Mouse (Mus musculus) forebrain, embryonic 16.5 days (tissue): Measurements from ENCODE around the gene Fcer1g. TPM values are rescaled to one million over a fixed set of nuclear protein-coding genes. Genes with fewer than 3 reads are reported as not detected.

Source experiments
- ATAC-seq: fragments of 200-750 bp; cut with Nextera tagmentation; 2 replicates; pipeline ENCODE4 v1.8.0; 2017; ENCODE audit warnings: mild to moderate bottlenecking, moderate library complexity
- H3K27ac ChIP-seq: fragments of 300-500 bp; sonication (generic); 2 replicates; pipeline ENCODE4 v1.5.1; 2014; ENCODE audit warnings: low read length, control low read depth
- H3K27me3 ChIP-seq: fragments of 300-500 bp; sonication (generic); replicated peaks from 2 replicates; pipeline ENCODE4 v1.6.1; 2014; ENCODE audit warnings: low read length; ENCODE audit not compliant: control insufficient read depth, insufficient read depth
- H3K36me3 ChIP-seq: fragments of 300-500 bp; sonication (generic); 2 replicates; pipeline ENCODE4 v1.6.1; 2014; ENCODE audit not compliant: control insufficient read depth, insufficient read depth
- H3K4me1 ChIP-seq: fragments of 300-500 bp; sonication (generic); replicated peaks from 2 replicates; pipeline ENCODE4 v1.6.1; 2014; ENCODE audit warnings: low read length; ENCODE audit not compliant: control insufficient read depth, insufficient read depth
- H3K4me2 ChIP-seq: fragments of 300-500 bp; sonication (generic); 2 replicates; pipeline ENCODE4 v1.6.1; 2014; ENCODE audit warnings: mild to moderate bottlenecking, low read length, control low read depth
- H3K4me3 ChIP-seq: fragments of 300-500 bp; sonication (generic); replicated peaks from 2 replicates; pipeline ENCODE4 v1.5.1; 2014; ENCODE audit warnings: mild to moderate bottlenecking, low read length, control low read depth
- H3K9ac ChIP-seq: fragments of 300-500 bp; sonication (generic); replicated peaks from 2 replicates; pipeline ENCODE4 v1.6.1; 2014; ENCODE audit warnings: low read depth, low read length, control low read depth
- H3K9me3 ChIP-seq: fragments of 300-500 bp; sonication (generic); 2 replicates; pipeline ENCODE4 v1.6.1; 2016; ENCODE audit warnings: low read length; ENCODE audit not compliant: control insufficient read depth
- WGBS: fragments of 180-500 bp; shearing (Covaris S2); extraction: QIAGEN DNeasy Blood & Tissue Kit; methylation state at CpG from one replicate; pipeline ENCODE4 v1.1.7; 2014; 5-methylcytosine and 5-hydroxymethylcytosine counted together
- polyA plus RNA-seq: library from polyadenylated mRNA; unstranded; fragments of >200 nt; fragmentation: Nextera tagmentation; extraction: Ambion mirVana; gene quantifications from 2 replicates; pipeline ENCODE4 v1.2.1, GENCODE M21; 2015

Fcer1g gene
- polyA plus RNA-seq, 1 experiment from 2014 or later: 15.7 TPM

- Histone ChIP-seq H3K4me2 (peak overlapping the region; percentile 96), H3K9ac (peak overlapping the region; percentile 60), H3K9me3 (no peaks in the 10 kb centered on the region), H3K4me1 (peaks cover 18% of the 10 kb centered on the region), H3K27ac (no peak overlapping the region), H3K36me3 (no peaks in the 10 kb centered on the region), H3K27me3 (peaks cover 34% of the 10 kb centered on the region), H3K4me3 (peak overlapping the region; percentile 66)
- peak; percentile 21 for ATAC-seq
- 4% methylated on average over 20 of the region's 20 CpGs for WGBS
These were observed 38.9 kb downstream of the Fcer1g start for GRCm38 (mm10) chr1:171195046-171195822.

- no peak overlapping the region for H3K4me3 ChIP-seq
- 21% methylated on average over 11 of the region's 11 CpGs for WGBS
- H3K4me1 ChIP-seq: peaks cover 24% of the 10 kb centered on the region
- no peaks in the 10 kb centered on the region for H3K36me3 ChIP-seq
- H3K27me3 ChIP-seq: peaks cover 34% of the 10 kb centered on the region
- no peak for ATAC-seq
- no peak overlapping the region for H3K9ac ChIP-seq
- no peak overlapping the region for H3K4me2 ChIP-seq
- no peak overlapping the region for H3K27ac ChIP-seq
- no peaks in the 10 kb centered on the region for H3K9me3 ChIP-seq
These were observed 40.0 kb downstream of the Fcer1g start for GRCm38 (mm10) chr1:171193911-171194830.

GRCm38 (mm10) chr1:171193093-171193840, 40.9 kb downstream of the Fcer1g start:
- Histone ChIP-seq H3K36me3 (no peaks in the 10 kb centered on the region), H3K4me1 (peaks cover 28% of the 10 kb centered on the region), H3K27ac (no peak overlapping the region), H3K4me3 (peak overlapping the region; percentile 7; the same call in 1 of the 2 replicates), H3K4me2 (peak overlapping the region; percentile 42), H3K27me3 (peaks cover 34% of the 10 kb centered on the region), H3K9me3 (no peaks in the 10 kb centered on the region), H3K9ac (peak overlapping the region; percentile 4; the same call in 1 of the 2 replicates)
- no peak for ATAC-seq
- 2% methylated on average over 18 of the region's 18 CpGs for WGBS

GRCm38 (mm10) chr1:171192283-171192682, 41.9 kb downstream of the Fcer1g start:
- Histone ChIP-seq H3K9me3 (no peaks in the 10 kb centered on the region), H3K4me3 (no peak overlapping the region), H3K4me2 (no peak overlapping the region), H3K4me1 (peaks cover 31% of the 10 kb centered on the region), H3K36me3 (no peaks in the 10 kb centered on the region), H3K27ac (no peak overlapping the region), H3K9ac (no peak overlapping the region), H3K27me3 (peaks cover 34% of the 10 kb centered on the region)
- WGBS: 52% methylated on average over 10 of the region's 10 CpGs
- ATAC-seq: no peak

GRCm38 (mm10) chr1:171190832-171191231, 43.3 kb downstream of the Fcer1g start:
- no peak overlapping the region for H3K9ac ChIP-seq
- ATAC-seq: no peak
- WGBS: 95% methylated on average over 9 of the region's 9 CpGs
- no peaks in the 10 kb centered on the region for H3K36me3 ChIP-seq
- peaks cover 32% of the 10 kb centered on the region for H3K27me3 ChIP-seq
- no peak overlapping the region for H3K4me3 ChIP-seq
- no peaks in the 10 kb centered on the region for H3K9me3 ChIP-seq
- no peak overlapping the region for H3K27ac ChIP-seq
- H3K4me1 ChIP-seq: peaks cover 26% of the 10 kb centered on the region
- H3K4me2 ChIP-seq: no peak overlapping the region

- no peak for ATAC-seq
- Histone ChIP-seq H3K4me1 (peaks cover 21% of the 10 kb centered on the region), H3K27me3 (peaks cover 26% of the 10 kb centered on the region), H3K27ac (no peak overlapping the region), H3K36me3 (no peaks in the 10 kb centered on the region), H3K9me3 (no peaks in the 10 kb centered on the region), H3K4me2 (no peak overlapping the region), H3K4me3 (no peak overlapping the region), H3K9ac (no peak overlapping the region)
- 23% methylated on average over 14 of the region's 14 CpGs for WGBS
These were observed 44.6 kb downstream of the Fcer1g start for GRCm38 (mm10) chr1:171189476-171190114.

GRCm38 (mm10) chr1:171189046-171189445, 45.1 kb downstream of the Fcer1g start:
- H3K9me3 ChIP-seq: no peaks in the 10 kb centered on the region
- peaks cover 21% of the 10 kb centered on the region for H3K27me3 ChIP-seq
- no peak overlapping the region for H3K4me2 ChIP-seq
- H3K4me3 ChIP-seq: no peak overlapping the region
- WGBS: 12% methylated on average over 8 of the region's 8 CpGs
- H3K36me3 ChIP-seq: no peaks in the 10 kb centered on the region
- ATAC-seq: no peak
- no peak overlapping the region for H3K9ac ChIP-seq
- peaks cover 21% of the 10 kb centered on the region for H3K4me1 ChIP-seq
- no peak overlapping the region for H3K27ac ChIP-seq

- no peak overlapping the region for H3K9ac ChIP-seq
- no peak overlapping the region for H3K27ac ChIP-seq
- ATAC-seq: peak; percentile 33; the same call in 1 of the 2 replicates
These were observed 46.1 kb downstream of the Fcer1g start for GRCm38 (mm10) chr1:171187851-171188700.

More at GRCm38 (mm10) chr1:171187851-171188700, 46.1 kb downstream of the Fcer1g start:
- no peak overlapping the region for H3K4me3 ChIP-seq
- peaks cover 14% of the 10 kb centered on the region for H3K27me3 ChIP-seq
- no peak overlapping the region for H3K4me2 ChIP-seq
- H3K4me1 ChIP-seq: peaks cover 16% of the 10 kb centered on the region
- H3K9me3 ChIP-seq: no peaks in the 10 kb centered on the region
- no peaks in the 10 kb centered on the region for H3K36me3 ChIP-seq
- WGBS: 26% methylated on average over 13 of the region's 13 CpGs
